Mouse (Mus musculus): Measurements from ENCODE around the gene Camk1d.
"Not testable (repeated sequence)": the region's sequence is repeated elsewhere in the genome, so short reads cannot be mapped to it uniquely, and the experiment has no call there.

The Camk1d gene

GRCm38 (mm10) chr2:5613651-5614307, 100.5 kb downstream of the Camk1d start:
- DNase-seq (ENCODE audit: low spot score) = peak; percentile 54

GRCm38 (mm10) chr2:5611601-5612000, 102.7 kb downstream of the Camk1d start:
- DNase-seq (ENCODE audit: low spot score) = no peak

- peak; percentile 6 for DNase-seq (ENCODE audit: low spot score)
Observed at GRCm38 (mm10) chr2:5610521-5610920, 103.8 kb downstream of the Camk1d start.

- no peak for DNase-seq (ENCODE audit: low spot score)
Observed at GRCm38 (mm10) chr2:5607920-5608841, 106.1 kb downstream of the Camk1d start.

DNA sequence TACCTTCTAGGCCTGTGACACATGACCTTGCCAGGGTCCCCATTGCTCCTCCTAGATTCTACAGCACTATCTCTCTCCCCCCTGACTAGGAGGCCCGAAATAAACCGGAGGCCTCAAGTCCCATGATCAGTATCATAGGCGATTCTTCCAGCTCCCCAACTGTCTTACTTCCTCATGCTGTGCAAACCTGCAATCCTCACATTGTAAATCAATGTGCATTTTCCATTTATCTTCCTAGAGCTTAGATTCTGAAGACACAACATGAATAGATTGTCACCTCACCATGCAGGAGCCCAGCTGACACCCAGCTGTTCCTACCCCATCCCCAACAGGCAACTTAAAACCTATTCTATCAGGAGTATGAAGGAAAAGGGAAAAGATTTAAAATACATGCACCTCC, 108.5 kb downstream of the Camk1d start:
- DNase-seq (ENCODE audit: low spot score) = no peak

- no peak for DNase-seq (ENCODE audit: low spot score)
Observed at GRCm38 (mm10) chr2:5602044-5602443, 112.3 kb downstream of the Camk1d start.

- DNase-seq (ENCODE audit: low spot score) = not testable (repeated sequence)
Observed at GRCm38 (mm10) chr2:5601243-5601642, 113.1 kb downstream of the Camk1d start.

GRCm38 (mm10) chr2:5600183-5600962, 113.9 kb downstream of the Camk1d start:
- DNase-seq (ENCODE audit: low spot score) = no peak

DNA sequence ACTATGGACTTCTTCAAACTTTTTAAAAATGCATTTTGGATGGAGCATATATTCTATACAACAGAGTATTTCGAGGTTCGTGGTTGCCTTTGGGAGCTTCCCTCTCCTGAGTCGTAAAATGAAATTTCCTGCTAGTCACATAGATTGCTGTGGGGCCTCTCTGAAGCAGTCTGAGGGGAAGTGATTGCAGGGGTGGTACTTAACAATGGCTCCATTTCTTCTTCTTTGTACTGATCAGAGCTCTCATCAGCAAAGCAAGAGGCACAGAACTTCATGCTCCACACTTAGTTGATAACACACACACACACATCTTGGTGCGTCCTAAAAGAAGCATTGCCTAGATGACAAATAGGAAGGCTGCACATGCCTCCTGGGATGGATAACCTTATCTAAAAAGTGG, 114.6 kb downstream of the Camk1d start:
- DNase-seq (ENCODE audit: low spot score) = no peak

DNA sequence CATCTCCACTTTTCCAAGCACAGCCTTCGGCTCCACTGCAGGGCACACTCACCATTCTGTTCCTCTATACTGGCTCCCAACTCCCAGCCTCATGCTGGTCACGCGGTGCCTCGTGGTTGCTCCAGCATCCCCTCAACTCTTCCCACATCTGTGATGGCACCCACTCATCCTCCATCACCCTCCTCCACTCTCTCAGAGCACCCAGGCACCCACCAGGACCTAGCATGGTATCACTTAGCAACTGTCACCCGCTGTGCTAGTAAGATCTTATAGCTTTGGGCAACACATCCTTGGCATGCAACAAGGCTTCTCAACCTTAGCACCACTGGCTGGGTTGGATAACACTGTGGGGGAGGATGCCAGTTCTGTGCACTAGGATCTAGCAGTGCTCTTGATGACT, 115.8 kb downstream of the Camk1d start:
- DNase-seq (ENCODE audit: low spot score) = no peak

- no peak for DNase-seq (ENCODE audit: low spot score)
Observed at GRCm38 (mm10) chr2:5596882-5597281, 117.4 kb downstream of the Camk1d start.

- DNase-seq (ENCODE audit: low spot score) = no peak
Observed at GRCm38 (mm10) chr2:5595356-5596191, 118.7 kb downstream of the Camk1d start.

- no peak for DNase-seq (ENCODE audit: low spot score)
Observed at GRCm38 (mm10) chr2:5592461-5593136, 121.7 kb downstream of the Camk1d start.

- DNase-seq (ENCODE audit: low spot score) = no peak
Observed at GRCm38 (mm10) chr2:5590074-5590473, 124.2 kb downstream of the Camk1d start.

GRCm38 (mm10) chr2:5589163-5589562, 125.2 kb downstream of the Camk1d start:
- DNase-seq (ENCODE audit: low spot score) = no peak

GRCm38 (mm10) chr2:5588329-5588982, 125.9 kb downstream of the Camk1d start:
- DNase-seq (ENCODE audit: low spot score) = no peak

GRCm38 (mm10) chr2:5584318-5585027, 129.8 kb downstream of the Camk1d start:
- DNase-seq (ENCODE audit: low spot score) = no peak

DNA sequence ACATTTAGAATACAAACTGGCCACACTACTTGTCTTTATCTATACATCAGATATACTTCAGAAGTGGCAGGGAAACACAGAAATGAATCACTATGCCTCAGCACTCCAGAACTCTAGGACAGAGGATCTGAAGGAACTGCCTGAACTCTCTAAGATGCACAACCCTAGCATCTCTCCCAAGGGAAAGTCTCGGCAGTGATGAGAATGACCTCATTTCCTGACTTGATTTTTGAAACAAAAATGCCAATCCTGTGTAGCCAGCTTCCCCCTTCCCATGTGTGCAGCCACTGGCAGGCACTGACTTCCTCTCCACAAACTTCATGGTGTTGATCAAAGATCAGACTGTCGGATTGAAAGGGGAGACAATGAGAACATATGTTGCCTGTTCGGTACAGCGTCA, 134.9 kb downstream of the Camk1d start:
- no peak for DNase-seq (ENCODE audit: low spot score)

DNA sequence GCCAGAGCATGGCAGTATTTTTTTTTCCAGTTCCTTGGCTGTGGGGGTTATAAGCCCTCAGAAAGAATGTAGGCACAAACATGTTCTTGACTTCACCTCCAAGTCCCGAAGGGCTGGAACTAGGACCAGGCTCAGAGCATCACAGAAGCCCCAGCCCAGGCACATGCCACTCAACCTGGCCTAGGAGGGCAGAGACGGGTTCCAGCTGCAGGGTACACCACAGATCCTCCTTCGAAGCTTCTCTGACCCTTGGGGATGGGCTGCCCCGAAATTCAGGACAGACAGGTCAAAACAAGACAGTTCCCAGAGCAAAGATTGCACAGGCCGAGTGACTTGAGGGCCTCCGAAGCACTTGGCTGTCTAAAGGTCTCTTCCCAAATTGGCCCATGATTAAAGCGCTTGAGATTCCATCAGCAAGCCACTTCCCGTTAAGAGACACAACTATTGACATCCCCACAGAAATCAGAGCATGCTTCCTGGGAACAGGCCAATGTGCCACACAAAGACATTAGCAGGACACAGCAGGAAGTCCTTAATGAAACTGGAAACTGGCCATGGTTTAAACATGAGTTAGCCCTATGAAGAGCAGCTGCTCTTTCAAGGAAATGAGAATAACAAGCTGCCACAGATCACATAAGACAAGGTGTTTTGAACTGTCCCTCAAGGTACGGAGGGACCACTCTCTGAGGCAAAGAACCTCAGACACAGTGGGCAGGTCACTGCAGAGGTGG, 136.8 kb downstream of the Camk1d start:
- DNase-seq (ENCODE audit: low spot score) = peak; percentile 28
